Mouse (Mus musculus): ENCODE results near the gene Fam19a2.

GRCm38 (mm10) chr10:123395429-123395828 lies 131.6 kb downstream of the Fam19a2 start:
- no peak for TF ChIP-seq POLR2A (IDR thresholded peaks at IDR 0.05; ENCODE audit: control insufficient read depth, extremely low read depth, insufficient read depth, low read length, poor library complexity)
- TF ChIP-seq CTCF (IDR thresholded peaks at IDR 0.05; ENCODE audit: borderline replicate concordance, control insufficient read depth, extremely low read depth, insufficient read depth, low read length, poor library complexity): no peak
